Comparison of ENCODE assay signal across 12 mouse cellular contexts in genomic region chr10:94122595-94122994, GRCm38 (mm10). TPM values are rescaled to one million over a fixed set of nuclear protein-coding genes. Genes with fewer than 3 reads are reported as not detected.
DNase-seq lines count a peak whose midpoint lies in the region; ATAC-seq and TF ChIP-seq lines count a peak whose summit lies in the region.
"Had no signal": no experiment of that assay in that cellular context is flagged by ENCODE, and none has a peak within 500 bp of the region (broad histone marks: within the 10 kb centered on the region; RNA-seq: fewer than 3 reads in every experiment).

No protein-coding gene starts in this region.

- peak; percentile 51 to 53 for DNase-seq in right cerebral cortex, postnatal 10 days (ENCODE audit: low spot score in 2 of 2)
- DNase-seq in right cerebral cortex, adult 18-20 months = no peak
- peak; percentile 47 for DNase-seq in liver, postnatal 0 days
- no peak for DNase-seq in adrenal gland, postnatal 14 days
- no peak for DNase-seq in urinary bladder, postnatal 25 days (ENCODE audit: low spot score)
- DNase-seq in cerebellum, postnatal 14 days = no peak

- H3K9me3 ChIP-seq in liver, postnatal 0 days (ENCODE audit: low read length) = no peaks in the 10 kb centered on the region
- H3K9me3 ChIP-seq: heart, embryonic 13.5 days; limb, embryonic 15.5 days; stomach, embryonic 15.5 days had no signal

- H3K4me1 ChIP-seq in liver, postnatal 0 days (ENCODE audit: insufficient read depth) = peaks cover 7% of the 10 kb centered on the region; the same call in 1 of the 2 replicates
- H3K4me1 ChIP-seq: limb, embryonic 15.5 days; stomach, embryonic 15.5 days had no signal

- H3K4me3 ChIP-seq in liver, postnatal 0 days (ENCODE audit: low read depth, low read length) = no peak overlapping the region
- H3K4me3 ChIP-seq: heart, embryonic 13.5 days; limb, embryonic 15.5 days; megakaryocyte, embryonic 14.5 days; stomach, embryonic 15.5 days had no signal

- peaks cover 33% of the 10 kb centered on the region for H3K36me3 ChIP-seq in liver, postnatal 0 days (replicated peaks; ENCODE audit: insufficient read depth, low read length)
- H3K36me3 ChIP-seq: stomach, embryonic 15.5 days had no signal

- no peak overlapping the region for H3K27ac ChIP-seq in liver, postnatal 0 days (ENCODE audit: low read depth)
- H3K27ac ChIP-seq: heart, embryonic 13.5 days; limb, embryonic 15.5 days; stomach, embryonic 15.5 days had no signal

- peak; percentile 88 for TF ChIP-seq EP300 in liver, postnatal 0 days (IDR thresholded peaks at IDR 0.05; ENCODE audit: low read depth)

- H3K9ac ChIP-seq in liver, postnatal 0 days (replicated peaks) = no peak overlapping the region
- H3K9ac ChIP-seq: heart, embryonic 13.5 days; limb, embryonic 15.5 days; stomach, embryonic 15.5 days had no signal

- 65% methylated on average over 7 of the region's 7 CpGs for WGBS in liver, postnatal 0 days (ENCODE audit: insufficient replicate concordance)

- no peak for TF ChIP-seq CTCF in liver, postnatal 0 days (IDR thresholded peaks at IDR 0.05; ENCODE audit: low read depth)

- H3K4me2 ChIP-seq in liver, postnatal 0 days (ENCODE audit: low read depth, low read length) = no peak overlapping the region
- H3K4me2 ChIP-seq: heart, embryonic 13.5 days; limb, embryonic 15.5 days; stomach, embryonic 15.5 days had no signal

- peak; percentile 78 for ATAC-seq in common myeloid progenitor, adult 5-6 weeks (replicated peaks; ENCODE audit: low read depth, poor library complexity, severe bottlenecking)
- ATAC-seq in liver, postnatal 0 days = peak; percentile 76
- ATAC-seq: hindbrain, embryonic 16.5 days had no signal

- no peaks in the 10 kb centered on the region for H3K27me3 ChIP-seq in liver, postnatal 0 days (ENCODE audit: insufficient read depth, low read length)
- H3K27me3 ChIP-seq: heart, embryonic 13.5 days; limb, embryonic 15.5 days; stomach, embryonic 15.5 days had no signal

RNA-seq across cellular contexts. Expression of gene Nr2c1, which starts 25.2 kb away (rescaled TPM):
- 8.7 and 11.1 TPM in 2 replicates for total RNA-seq in common myeloid progenitor, adult 5-6 weeks (2017)
- 2.4 and 2.9 TPM in 2 replicates for polyA plus RNA-seq in liver, postnatal 0 days (2015; fragmentation: Nextera tagmentation; extraction: Ambion mirVana)
- 13.2 and 14.0 TPM in 2 replicates for total RNA-seq in adrenal gland, postnatal 14 days (2021)

Comparison
In these comparisons a context has a peak if more than half of its experiments do, and no peak if none do; other contexts are left out.
1. DNase-seq: peak in right cerebral cortex, postnatal 10 days (2 of 2) and liver, postnatal 0 days (single experiment); none in right cerebral cortex, adult 18-20 months (single experiment), adrenal gland, postnatal 14 days (single experiment), urinary bladder, postnatal 25 days (single experiment) and cerebellum, postnatal 14 days (0 of 2).